Comparison of ENCODE assay signal across 7 mouse cellular contexts in genomic region chr2:160066491-160067303, GRCm38 (mm10).
DNase-seq lines count a peak whose midpoint lies in the region.

No protein-coding gene starts in this region.

- intact Hi-C loops in heart, postnatal 14 days (cut with DNase I), result loop anchor here (2.0 kb wide), 1 partner anchor 302 kb away; no protein-coding TSS in a partner anchor

- DNase-seq in urinary bladder, postnatal 14 days (ENCODE audit: low spot score), result peak; percentile 32
- no peak for DNase-seq in urinary bladder, postnatal 25 days (ENCODE audit: low spot score)
- DNase-seq in frontal cortex, postnatal 10 days (ENCODE audit: low spot score in 2 of 2), result peak; percentile 7 to 25
- peak; percentile 40 to 67 for DNase-seq in heart, postnatal 14 days
- DNase-seq in layer of hippocampus, postnatal 14 days (ENCODE audit: low spot score in 2 of 2), result peak; percentile 12 to 39
- DNase-seq in right cerebral cortex, postnatal 14 days, result peak; percentile 26
- no peak for DNase-seq in thymus, postnatal 10 days (ENCODE audit: low spot score in 2 of 2)

Comparison
In these comparisons a context has a peak if more than half of its experiments do, and no peak if none do; other contexts are left out.
1. DNase-seq: peak in urinary bladder, postnatal 14 days (single experiment), frontal cortex, postnatal 10 days (2 of 2), heart, postnatal 14 days (2 of 2), layer of hippocampus, postnatal 14 days (2 of 2) and right cerebral cortex, postnatal 14 days (single experiment); none in urinary bladder, postnatal 25 days (single experiment) and thymus, postnatal 10 days (0 of 2).